Mouse (Mus musculus) liver, embryonic 14.5 days (tissue): ENCODE data around the gene Mad2l1bp.

Experiments used
- CTCF ChIP-seq: IDR thresholded peaks from 2 replicates; pipeline ENCODE4 v1.5.1; 2016; ENCODE audit warnings: antibody characterized with exemption, low read depth, control low read depth
- EP300 ChIP-seq: IDR thresholded peaks from 2 replicates; pipeline ENCODE4 v1.6.1; 2016; ENCODE audit warnings: antibody characterized with exemption, low read depth

GRCm38 (mm10) chr17:46101906-46102305, 51.4 kb downstream of the Mad2l1bp start:
- TF ChIP-seq CTCF (no peak), EP300 (no peak)
